Mouse (Mus musculus): ENCODE data around the gene Emx1. TPM values are rescaled to one million over a fixed set of nuclear protein-coding genes. Genes with fewer than 3 reads are reported as not detected.

The Emx1 gene
- total RNA-seq, 1 experiment from 2014 or later = not detected

DNA sequence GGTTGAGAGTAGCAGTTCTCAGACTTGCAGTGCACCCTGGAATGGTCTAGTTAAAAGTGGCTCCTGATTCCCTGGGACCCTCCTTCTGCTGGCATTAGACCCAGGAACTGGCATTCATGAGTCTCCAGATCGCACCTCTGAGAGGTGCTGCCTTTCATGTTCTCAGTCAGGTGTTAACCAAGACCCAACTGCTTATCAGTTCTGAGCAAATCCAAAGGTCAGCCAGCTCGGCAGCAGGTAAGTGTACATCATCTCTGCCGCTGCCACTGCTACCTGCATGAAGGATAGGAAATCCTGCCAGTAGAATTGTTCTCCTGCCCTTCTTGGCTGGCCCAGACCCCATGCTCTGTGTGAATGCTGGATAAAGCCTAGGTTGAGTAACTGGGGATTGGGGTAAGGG, 43.5 kb downstream of the Emx1 start:
- no peak for DNase-seq

- DNase-seq = no peak
Measured at GRCm38 (mm10) chr6:85231469-85231868, 44.2 kb downstream of the Emx1 start.

DNA sequence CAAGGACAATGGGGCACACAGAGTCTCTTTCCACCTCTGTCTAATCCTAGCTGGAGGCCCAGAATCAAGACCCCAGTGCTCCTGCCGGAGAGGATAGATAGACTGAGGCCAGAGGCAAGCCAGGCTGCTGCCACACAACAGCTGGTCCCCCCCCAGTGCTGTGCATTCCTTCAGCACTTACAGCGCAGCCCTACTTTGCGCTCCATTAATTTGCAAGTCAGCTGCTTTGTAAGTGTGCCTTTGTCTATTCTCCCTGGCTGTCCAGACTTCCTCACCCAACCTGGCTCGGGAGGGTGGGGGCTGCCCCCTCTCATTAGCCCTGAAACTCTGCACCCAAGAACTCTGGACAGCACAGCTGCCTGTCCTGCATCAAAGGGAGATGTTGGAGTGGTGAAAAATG, 44.8 kb downstream of the Emx1 start:
- DNase-seq = no peak

GRCm38 (mm10) chr6:85232836-85233623, 45.8 kb downstream of the Emx1 start:
- peak; percentile 62 for DNase-seq

GRCm38 (mm10) chr6:85234796-85235195, 47.6 kb downstream of the Emx1 start:
- no peak for DNase-seq

DNA sequence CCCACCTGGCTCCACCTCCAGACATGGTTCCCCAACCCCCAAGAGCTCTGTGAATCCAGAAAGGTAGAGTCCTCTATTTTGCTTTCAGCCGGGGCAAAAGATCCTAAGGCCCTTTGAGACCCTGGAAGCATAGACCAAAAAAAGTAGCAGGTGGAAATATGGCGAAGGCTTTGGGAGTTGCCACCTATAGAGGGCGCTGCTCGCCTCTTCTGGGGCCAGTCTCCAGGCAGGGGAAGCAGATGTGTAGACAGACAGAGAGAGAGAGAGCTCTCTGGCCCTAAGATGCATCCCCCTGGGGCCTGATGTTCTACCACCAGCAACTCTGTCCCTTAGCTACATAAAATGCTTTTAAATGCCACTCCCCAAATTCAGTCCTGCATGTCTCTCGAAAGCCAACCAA, 49.8 kb downstream of the Emx1 start:
- DNase-seq = peak; percentile 63

DNA sequence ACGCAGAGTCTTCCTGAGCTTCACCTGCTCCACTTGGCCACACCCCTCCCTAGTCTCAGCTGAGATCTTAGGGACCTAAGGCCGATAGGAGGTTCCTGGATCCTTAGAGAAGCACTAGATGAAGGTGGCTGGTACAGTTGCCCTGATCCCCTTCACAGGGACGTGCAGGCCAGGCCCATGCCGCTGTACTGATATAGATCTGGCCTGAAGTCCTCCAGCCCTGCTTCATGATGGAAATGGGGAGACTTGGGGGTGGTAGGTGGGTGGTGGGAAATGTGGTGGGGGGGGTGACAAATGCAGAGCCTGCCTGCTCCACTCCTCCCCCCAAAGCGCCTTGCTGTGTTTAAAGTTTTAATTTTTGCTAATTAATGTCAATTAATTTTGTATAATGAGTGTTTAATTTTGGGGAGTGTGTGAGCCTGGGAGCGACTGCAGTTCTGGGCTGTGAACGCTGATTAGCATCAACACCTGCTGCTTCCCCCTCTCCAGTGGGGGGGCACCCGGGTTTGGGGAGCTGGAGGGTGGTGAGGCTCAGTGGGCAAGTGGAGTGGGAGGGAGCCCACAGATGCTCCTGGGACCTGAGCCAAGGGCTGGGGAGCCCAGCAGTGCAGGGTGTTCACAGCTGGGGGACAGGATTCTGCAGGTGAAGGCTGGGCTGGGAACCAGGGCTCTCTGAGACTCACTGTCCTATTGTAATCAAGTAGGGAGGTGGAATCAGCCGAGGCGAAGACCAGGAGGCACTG, 50.5 kb downstream of the Emx1 start:
- no peak for DNase-seq

DNA sequence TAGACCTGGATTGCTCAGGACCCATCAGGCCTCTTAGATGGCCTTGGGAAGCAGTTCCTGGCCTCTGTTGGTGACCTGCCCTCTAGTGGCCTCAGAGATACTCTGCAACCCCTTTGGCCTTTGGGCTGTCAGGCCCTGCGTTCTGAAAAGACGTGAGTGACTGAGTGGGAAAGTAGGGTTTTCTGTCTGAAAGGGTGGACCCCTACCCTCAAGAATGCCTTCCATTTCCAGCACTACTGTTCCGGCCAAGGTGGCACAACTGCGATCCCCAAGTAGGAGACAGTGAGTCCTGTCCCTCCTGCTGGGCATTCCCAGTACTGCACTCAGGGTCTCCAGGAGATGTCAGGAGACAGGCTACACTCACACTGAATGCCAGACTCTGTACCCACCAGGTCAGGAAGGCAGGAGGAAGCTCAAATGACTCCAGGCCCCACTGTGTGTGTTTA, 51.8 kb downstream of the Emx1 start:
- DNase-seq = peak; percentile 89

GRCm38 (mm10) chr6:85249821-85250220, 62.6 kb downstream of the Emx1 start:
- DNase-seq = no peak

DNA sequence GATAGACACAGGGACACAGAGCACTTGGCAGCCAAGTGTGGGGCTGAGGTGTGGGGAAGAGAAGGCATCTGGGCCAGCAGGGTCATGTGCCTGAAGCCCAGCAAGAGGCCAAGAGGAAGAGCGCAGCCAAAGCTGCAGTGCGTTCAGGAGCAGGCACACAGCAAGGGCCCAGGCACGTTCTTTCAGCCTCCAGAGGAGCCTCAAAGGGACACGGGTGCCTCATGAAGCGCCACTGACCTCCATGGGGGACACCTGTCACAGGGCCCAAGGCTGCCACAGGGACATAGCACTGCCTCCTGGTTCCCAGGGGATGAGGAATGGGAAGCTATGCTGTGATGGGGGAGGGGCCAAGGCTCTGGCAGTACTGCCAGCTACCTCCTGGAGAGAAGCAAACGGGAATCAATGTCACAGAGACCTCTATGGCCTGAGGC, 63.6 kb downstream of the Emx1 start:
- peak; percentile 84 for DNase-seq

- DNase-seq = no peak
Measured at GRCm38 (mm10) chr6:85252251-85253058, 65.2 kb downstream of the Emx1 start.

DNA sequence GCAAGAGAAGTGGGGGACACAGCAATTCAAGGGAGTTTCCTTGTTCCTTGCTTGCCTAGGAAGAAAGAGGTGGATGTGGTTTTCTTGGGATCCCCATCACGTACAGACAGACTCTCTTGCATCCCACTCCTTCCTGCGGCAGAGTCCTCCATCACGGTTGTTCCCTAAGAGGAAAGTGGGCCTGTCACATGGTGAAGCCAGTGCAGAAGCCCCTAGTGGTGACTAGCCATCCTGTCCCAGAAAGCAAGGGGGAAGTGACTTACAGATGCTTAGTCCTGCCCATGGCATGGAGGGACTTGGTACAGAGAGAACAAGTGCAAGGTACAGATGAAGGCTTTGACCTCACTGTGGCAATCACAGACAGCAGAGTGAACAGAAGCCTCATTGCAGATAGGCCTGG, 66.0 kb downstream of the Emx1 start:
- no peak for DNase-seq

Other genes with a start within 250 kb of the Emx1 start
- 31.3 and 36.2 TPM in 2 replicates for gene Exoc6b, start 117.9 kb upstream of the Emx1 start, total RNA-seq (2021)
- gene Spr, start 49.7 kb upstream of the Emx1 start, total RNA-seq (2021) = 60.3 and 64.5 TPM in 2 replicates
- 21.7 and 31.8 TPM in 2 replicates for gene Sfxn5, start 146.0 kb downstream of the Emx1 start, total RNA-seq (2021)
- gene Rab11fip5, start 187.2 kb downstream of the Emx1 start, total RNA-seq (2021) = 22.7 and 28.7 TPM in 2 replicates
- not detected in 2 replicates for gene Noto, start 236.4 kb downstream of the Emx1 start, total RNA-seq (2021)
- 25.0 and 33.0 TPM in 2 replicates for gene Smyd5, start 244.6 kb downstream of the Emx1 start, total RNA-seq (2021)

Measured in adrenal gland, postnatal 14 days (tissue).